Mouse (Mus musculus) spleen, adult 2 months (tissue): ENCODE data around the gene Slc30a10. TPM values are rescaled to one million over a fixed set of nuclear protein-coding genes. Genes with fewer than 3 reads are reported as not detected.

Experiments
- DNase-seq, 2 experiments: peaks; one replicate each; pipeline versions ENCODE4 v3.0.0 to v3.0.0-alpha.2; 2012 to 2021; ENCODE audit warnings: low spot score in 2 of 2, low read depth in 1 of 2
- H3K27ac ChIP-seq: fragments of 200-500 bp; 2 replicates; pipeline ENCODE4 v1.5.1; 2012; ENCODE audit warnings: low read length, inconsistent platforms; ENCODE audit not compliant: insufficient read depth
- H3K27me3 ChIP-seq: fragments of 200-500 bp; 2 replicates; pipeline ENCODE4 v1.6.1; 2012; ENCODE audit warnings: mild to moderate bottlenecking, moderate library complexity, low read length, inconsistent platforms; ENCODE audit not compliant: control insufficient read depth, insufficient read depth
- H3K36me3 ChIP-seq: fragments of 200-500 bp; 2 replicates; pipeline ENCODE4 v1.6.1; 2012; ENCODE audit warnings: mild to moderate bottlenecking, low read length, inconsistent platforms; ENCODE audit not compliant: control insufficient read depth, insufficient read depth
- H3K4me1 ChIP-seq: fragments of 200-500 bp; 2 replicates; pipeline ENCODE4 v1.6.1; 2011; ENCODE audit warnings: inconsistent platforms; ENCODE audit not compliant: control insufficient read depth, insufficient read depth, insufficient read length
- H3K4me3 ChIP-seq: fragments of 200-500 bp; 2 replicates; pipeline ENCODE4 v1.5.1; 2011; ENCODE audit warnings: mild to moderate bottlenecking, inconsistent platforms; ENCODE audit not compliant: insufficient read depth, insufficient read length; ENCODE audit errors: extremely low read depth
- CTCF ChIP-seq: fragments of 200-500 bp; IDR thresholded peaks from 2 replicates; pipeline ENCODE4 v1.5.1; 2011; ENCODE audit warnings: mild to moderate bottlenecking, inconsistent platforms; ENCODE audit not compliant: insufficient read depth, insufficient read length, insufficient replicate concordance; ENCODE audit errors: extremely low read depth
- POLR2A ChIP-seq: fragments of 200-500 bp; IDR thresholded peaks from 2 replicates; pipeline ENCODE4 v1.6.1; 2011; ENCODE audit warnings: low read depth, low read length, inconsistent platforms
- WGBS: fragments of 180-500 bp; shearing (Covaris S2); methylation state at CpG from one replicate; pipeline ENCODE4 v1.1.7; 2018; 5-methylcytosine and 5-hydroxymethylcytosine counted together
- polyA plus RNA-seq: library from polyadenylated mRNA; depleted of rRNA; stranded (reverse); fragments of >200 nt; gene quantifications from 2 replicates; pipeline ENCODE4 v1.2.3, GENCODE M21; 2012

Slc30a10 gene
- polyA plus RNA-seq, 1 experiment: 0.28 TPM

- Histone ChIP-seq H3K36me3 (no peaks in the 10 kb centered on the region), H3K4me1 (peaks cover 4% of the 10 kb centered on the region; the same call in 1 of the 2 replicates), H3K4me3 (no peak overlapping the region), H3K27me3 (0 out of 2 replicates have a peak, but pooled peaks cover 4% of the 10 kb centered on the region), H3K27ac (no peak overlapping the region)
- DNase-seq: no peak
- TF ChIP-seq CTCF: no peak
- no peak for TF ChIP-seq POLR2A
- WGBS: 85% methylated on average over 5 of the region's 5 CpGs
These were observed 5.4 kb downstream of the Slc30a10 start for GRCm38 (mm10) chr1:185460096-185460495.

GRCm38 (mm10) chr1:185462889-185463288, 8.2 kb downstream of the Slc30a10 start:
- H3K4me1 ChIP-seq: no peaks in the 10 kb centered on the region
- H3K27ac ChIP-seq: no peak overlapping the region
- DNase-seq: no peak
- 80% methylated on average over 5 of the region's 5 CpGs for WGBS
- no peaks in the 10 kb centered on the region for H3K36me3 ChIP-seq
- TF ChIP-seq POLR2A: no peak
- no peak for TF ChIP-seq CTCF
- no peak overlapping the region for H3K4me3 ChIP-seq
- no peaks in the 10 kb centered on the region for H3K27me3 ChIP-seq

GRCm38 (mm10) chr1:185469551-185470021, 14.9 kb downstream of the Slc30a10 start:
- Histone ChIP-seq H3K4me1 (no peaks in the 10 kb centered on the region), H3K27ac (no peak overlapping the region), H3K27me3 (no peaks in the 10 kb centered on the region), H3K4me3 (no peak overlapping the region), H3K36me3 (no peaks in the 10 kb centered on the region)
- no peak for DNase-seq
- 74% methylated on average over 8 of the region's 8 CpGs for WGBS
- no peak for TF ChIP-seq CTCF
- no peak for TF ChIP-seq POLR2A

GRCm38 (mm10) chr1:185472025-185472720, 17.5 kb downstream of the Slc30a10 start:
- Histone ChIP-seq H3K4me3 (no peak overlapping the region), H3K27ac (no peak overlapping the region; the same call in 1 of the 2 replicates), H3K36me3 (no peaks in the 10 kb centered on the region), H3K27me3 (no peaks in the 10 kb centered on the region), H3K4me1 (no peaks in the 10 kb centered on the region)
- TF ChIP-seq CTCF (no peak), POLR2A (no peak)
- no peak for DNase-seq
- 76% methylated on average over 8 of the region's 8 CpGs for WGBS

GRCm38 (mm10) chr1:185472730-185473129, 18.1 kb downstream of the Slc30a10 start:
- DNase-seq: no peak
- WGBS: 88% methylated on average over 4 of the region's 4 CpGs
- Histone ChIP-seq H3K4me1 (no peaks in the 10 kb centered on the region), H3K36me3 (no peaks in the 10 kb centered on the region), H3K4me3 (no peak overlapping the region), H3K27ac (no peak overlapping the region), H3K27me3 (no peaks in the 10 kb centered on the region)
- no peak for TF ChIP-seq POLR2A
- no peak for TF ChIP-seq CTCF

GRCm38 (mm10) chr1:185473437-185473836, 18.8 kb downstream of the Slc30a10 start:
- WGBS: 64% methylated on average over 1 of the region's 1 CpGs
- DNase-seq: no peak
- H3K27me3 ChIP-seq: no peaks in the 10 kb centered on the region
- no peak overlapping the region for H3K4me3 ChIP-seq
- H3K4me1 ChIP-seq: no peaks in the 10 kb centered on the region
- H3K36me3 ChIP-seq: no peaks in the 10 kb centered on the region
- H3K27ac ChIP-seq: no peak overlapping the region
- TF ChIP-seq POLR2A (no peak), CTCF (no peak)

- Histone ChIP-seq H3K4me3 (no peak overlapping the region), H3K4me1 (no peaks in the 10 kb centered on the region), H3K27ac (no peak overlapping the region), H3K36me3 (no peaks in the 10 kb centered on the region), H3K27me3 (no peaks in the 10 kb centered on the region)
- DNase-seq: no peak
- no peak for TF ChIP-seq CTCF
- TF ChIP-seq POLR2A: no peak
- 88% methylated on average over 4 of the region's 4 CpGs for WGBS
These were observed 25.2 kb downstream of the Slc30a10 start for GRCm38 (mm10) chr1:185479861-185480260.
